Mouse (Mus musculus) heart, adult 18-20 months (tissue): ENCODE measurements around the gene Ampd3. TPM values are rescaled to one million over a fixed set of nuclear protein-coding genes. Genes with fewer than 3 reads are reported as not detected.

ENCODE experiments used
- DNase-seq, 2 experiments: peaks; one replicate each; pipeline ENCODE4 v3.0.0; 2021 to 2022; ENCODE audit warnings: mixed read lengths in 1 of 2
- total RNA-seq, 2 experiments: library from RNA; stranded (reverse); gene quantifications; 2 replicates each; pipeline ENCODE4 v1.2.3; 2021

Ampd3 gene
- total RNA-seq, 2 experiments from 2014 or later, result 31.3 to 34.4 TPM

- DNase-seq, result no peak
Measured at GRCm38 (mm10) chr7:110797722-110798409, 29.9 kb downstream of the Ampd3 start.

DNA sequence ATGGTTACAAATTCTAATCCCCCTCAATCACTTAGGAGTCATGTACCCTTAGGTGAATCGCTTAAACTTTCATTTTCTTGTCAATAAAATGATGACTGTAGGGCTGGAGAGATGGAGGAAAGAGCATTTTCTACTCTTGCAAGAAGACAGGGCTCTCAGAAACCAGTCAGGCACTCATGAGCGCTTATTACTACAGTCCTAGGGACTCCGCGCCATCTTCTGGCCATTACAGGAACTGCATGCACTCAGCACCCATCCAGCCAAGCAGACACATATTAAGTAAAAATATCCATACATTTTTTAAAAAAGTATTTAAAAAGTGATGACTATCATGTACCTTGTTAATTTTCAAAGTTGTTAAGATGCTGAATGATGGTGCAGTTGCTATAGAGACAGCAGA lies 33.0 kb downstream of the Ampd3 start:
- peak; percentile 83 to 91 for DNase-seq

DNA sequence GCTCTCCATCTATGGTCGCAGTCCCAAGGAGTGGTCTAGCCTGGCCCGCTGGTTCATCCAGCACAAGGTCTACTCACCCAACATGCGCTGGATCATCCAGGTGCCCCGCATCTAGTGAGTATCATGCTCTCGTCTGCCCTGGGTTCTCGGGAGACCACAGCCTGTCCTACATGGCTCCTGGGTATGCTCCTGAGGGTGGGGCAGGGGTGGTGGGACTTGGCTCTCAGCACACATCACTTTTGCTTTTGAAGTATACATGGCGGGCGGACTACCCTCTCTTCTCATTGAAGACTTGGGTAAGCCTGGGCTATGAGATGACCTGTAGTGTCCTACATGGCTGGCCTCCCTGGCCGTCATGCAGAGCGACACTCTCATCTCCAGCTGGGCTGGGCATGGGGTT lies 35.1 kb downstream of the Ampd3 start:
- no peak for DNase-seq

- peak; percentile 55 to 71 for DNase-seq
Measured at GRCm38 (mm10) chr7:110804266-110804665, 36.3 kb downstream of the Ampd3 start.

- no peak for DNase-seq
Measured at GRCm38 (mm10) chr7:110807460-110808030, 39.5 kb downstream of the Ampd3 start.

GRCm38 (mm10) chr7:110808962-110809361 lies 41.0 kb downstream of the Ampd3 start:
- peak; percentile 38 to 51 for DNase-seq

- DNase-seq, result no peak
Measured at GRCm38 (mm10) chr7:110809585-110810557, 41.9 kb downstream of the Ampd3 start.

- DNase-seq, result no peak
Measured at GRCm38 (mm10) chr7:110810995-110811394, 43.0 kb downstream of the Ampd3 start.

- no peak for DNase-seq
Measured at GRCm38 (mm10) chr7:110811529-110811928, 43.5 kb downstream of the Ampd3 start.

- DNase-seq, result no peak
Measured at GRCm38 (mm10) chr7:110813983-110814382, 46.0 kb downstream of the Ampd3 start.

DNA sequence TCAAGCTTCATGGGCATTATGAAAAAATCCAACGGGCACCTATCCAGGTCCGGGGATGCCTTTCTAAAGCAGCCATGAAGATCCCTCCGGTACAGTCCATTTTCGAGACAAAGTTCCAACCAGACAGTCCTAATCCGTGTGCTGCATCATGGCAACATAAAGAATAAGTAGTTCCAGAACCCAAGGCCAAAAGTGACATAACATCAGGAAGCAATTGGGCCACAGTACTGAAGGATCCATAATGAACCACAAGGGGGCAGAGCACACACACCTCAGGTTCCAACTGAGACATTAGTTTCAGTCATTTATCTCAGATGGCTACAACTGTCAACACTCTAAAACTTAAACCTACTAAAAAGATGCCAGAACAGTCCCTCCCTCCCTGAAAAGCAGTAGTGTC lies 48.0 kb downstream of the Ampd3 start:
- peak; percentile 53 to 75 for DNase-seq

- peak; percentile 61 to 78 for DNase-seq
Measured at GRCm38 (mm10) chr7:110818206-110818605, 50.2 kb downstream of the Ampd3 start.

DNA sequence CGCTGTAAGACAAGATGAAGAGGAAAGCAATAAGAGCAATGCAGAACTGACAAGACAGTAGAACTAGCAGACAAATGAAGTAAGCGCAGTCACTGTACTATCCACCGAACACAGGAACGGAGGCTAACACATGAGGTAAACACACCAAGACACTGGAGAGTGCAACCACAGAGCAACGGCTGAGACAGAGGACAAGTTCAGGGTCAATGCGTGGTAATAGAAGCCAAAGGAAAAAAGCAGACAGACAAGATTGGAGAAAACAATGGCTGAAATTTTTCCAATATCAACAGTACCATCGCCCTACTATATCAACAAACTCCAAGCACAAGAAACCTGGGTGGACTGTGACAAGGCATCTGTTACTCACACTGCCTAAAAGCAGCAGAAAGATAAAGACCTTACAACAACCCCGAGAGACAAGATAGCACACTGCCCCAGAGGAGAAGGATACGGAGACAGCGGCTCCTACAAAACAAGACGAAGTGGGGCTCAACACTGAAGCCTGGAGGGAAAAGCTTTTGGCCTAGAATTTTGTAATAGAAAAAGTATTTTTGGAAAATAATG lies 50.9 kb downstream of the Ampd3 start:
- DNase-seq, result no peak

- peak in 1 of 2 experiments; percentile 45 for DNase-seq
Measured at GRCm38 (mm10) chr7:110821068-110821467, 53.1 kb downstream of the Ampd3 start.

DNA sequence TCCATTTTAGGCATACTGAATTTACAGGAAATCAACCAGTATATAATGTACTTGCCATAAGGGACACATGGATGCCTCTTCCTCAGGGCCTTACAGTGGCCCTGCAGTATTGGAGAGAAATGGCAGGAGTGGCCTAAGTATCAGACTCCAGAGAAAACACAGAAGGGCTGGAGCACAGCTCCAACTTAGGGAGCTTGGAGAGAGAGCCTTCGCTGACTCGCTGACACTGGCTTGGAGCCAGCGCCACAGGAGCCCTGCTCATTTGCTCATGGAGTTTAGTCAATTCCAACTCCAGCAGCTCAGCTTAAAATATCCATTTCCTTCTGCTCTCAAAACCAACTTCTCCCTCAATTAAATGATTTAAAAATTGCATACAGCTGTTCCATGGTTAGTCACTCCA lies 53.6 kb downstream of the Ampd3 start:
- DNase-seq, result peak; percentile 72 to 77

- DNase-seq, result no peak
Measured at GRCm38 (mm10) chr7:110822055-110822454, 54.0 kb downstream of the Ampd3 start.

- no peak for DNase-seq
Measured at GRCm38 (mm10) chr7:110823076-110823475, 55.1 kb downstream of the Ampd3 start.

DNA sequence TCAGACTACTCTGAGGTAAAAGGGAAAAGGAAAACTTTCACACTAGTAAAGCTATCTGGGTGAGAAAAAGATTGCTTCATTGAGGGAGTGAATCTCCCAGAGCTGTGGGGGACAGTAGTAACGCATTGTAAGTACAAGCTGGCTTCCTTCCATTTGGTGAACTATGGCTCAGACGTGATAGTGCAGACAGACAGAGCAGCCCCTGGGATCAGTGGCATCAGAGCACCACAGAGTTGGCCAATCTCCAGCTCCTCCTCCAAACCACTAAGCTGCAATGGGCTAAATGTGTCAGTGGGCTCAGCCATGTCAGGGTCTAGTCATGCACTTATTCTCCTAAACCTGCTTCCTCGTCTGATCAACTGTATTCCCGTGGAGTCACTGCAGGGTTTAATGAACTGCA lies 55.6 kb downstream of the Ampd3 start:
- no peak for DNase-seq

GRCm38 (mm10) chr7:110823995-110824953 lies 56.3 kb downstream of the Ampd3 start:
- no peak for DNase-seq

DNA sequence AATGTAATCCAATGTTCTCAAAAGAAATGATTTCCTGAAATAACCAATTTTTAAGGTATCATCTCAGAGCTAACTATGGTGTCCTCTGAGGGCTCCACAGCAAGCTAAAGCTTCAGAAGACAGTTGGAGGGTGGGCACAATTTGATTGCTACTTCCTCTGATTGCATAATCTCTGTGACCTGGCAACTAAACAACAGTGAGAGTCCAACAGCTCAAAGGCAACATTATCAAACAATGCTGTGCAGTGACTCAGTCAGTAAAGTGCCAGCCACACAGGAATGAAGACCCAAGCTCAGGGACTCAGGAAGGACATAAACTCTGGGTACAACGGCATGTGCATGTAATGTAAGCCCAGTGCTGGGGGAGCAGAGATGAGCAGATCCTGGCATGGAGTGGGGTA lies 65.0 kb downstream of the Ampd3 start:
- DNase-seq, result no peak

DNA sequence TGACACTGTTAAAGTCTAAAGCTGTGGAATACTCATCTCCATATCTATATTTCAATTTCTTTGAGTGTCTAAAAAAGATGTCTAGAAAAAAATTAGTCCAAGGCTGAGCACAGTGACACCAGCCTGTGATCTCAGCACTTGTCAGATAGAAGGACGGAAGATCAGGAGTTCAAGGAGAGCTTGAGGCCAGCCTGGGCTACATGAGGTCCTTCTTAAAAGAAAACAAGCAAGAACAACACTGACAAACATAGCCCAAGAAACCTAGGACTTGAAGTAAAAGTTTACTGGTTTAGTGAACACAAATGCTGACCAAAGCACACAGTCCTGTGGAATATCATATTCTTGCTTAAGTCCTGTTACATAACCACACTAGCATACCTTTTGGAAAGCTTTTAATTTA lies 66.0 kb downstream of the Ampd3 start:
- DNase-seq, result no peak
